Mouse (Mus musculus) brain, embryonic 14.5 days (tissue): ENCODE measurements around the gene Sash1.

Source experiments
- CTCF ChIP-seq: fragments of 200-500 bp; IDR thresholded peaks from 2 replicates; pipeline ENCODE4 v1.5.1; 2012; ENCODE audit warnings: inconsistent platforms, mild to moderate bottlenecking, moderate library complexity, borderline replicate concordance; ENCODE audit not compliant: insufficient read depth, insufficient read length; ENCODE audit errors: extremely low read depth
- POLR2A ChIP-seq: fragments of 200-500 bp; IDR thresholded peaks from 2 replicates; pipeline ENCODE4 v1.6.1; 2012; ENCODE audit warnings: mild to moderate bottlenecking, inconsistent platforms, borderline replicate concordance; ENCODE audit not compliant: poor library complexity, insufficient read depth, insufficient read length, severe bottlenecking; ENCODE audit errors: extremely low read depth

GRCm38 (mm10) chr10:8757429-8757931, 128.4 kb downstream of the Sash1 start:
- TF ChIP-seq CTCF = no peak
- no peak for TF ChIP-seq POLR2A
